Mouse (Mus musculus) G1E (cell line): ENCODE data around the gene Vps13c.

Source experiments
- CTCF ChIP-seq: IDR thresholded peaks from 2 replicates; pipeline ENCODE4 v1.5.1; 2012; ENCODE audit warnings: low read depth, low read length, inconsistent platforms, mixed read lengths
- GATA1 ChIP-seq: IDR thresholded peaks from 2 replicates; pipeline ENCODE4 v1.6.1; 2012; ENCODE audit warnings: borderline replicate concordance, low read length, inconsistent platforms, mixed read lengths
- GATA2 ChIP-seq: IDR thresholded peaks from 2 replicates; pipeline ENCODE4 v1.6.1; 2012; ENCODE audit warnings: low read depth, low read length, inconsistent platforms, borderline replicate concordance
- TAL1 ChIP-seq: conservative IDR thresholded peaks from 2 replicates; pipeline ENCODE4 v1.6.1; 2012; ENCODE audit warnings: low read depth, low read length, inconsistent platforms, mixed read lengths

GRCm38 (mm10) chr9:67792405-67792804 lies 47.8 kb upstream of the Vps13c start:
- no peak for TF ChIP-seq CTCF
- TF ChIP-seq GATA1 = no peak
- no peak for TF ChIP-seq TAL1
- TF ChIP-seq GATA2 = no peak
